Mouse (Mus musculus) spleen, postnatal 36 days (tissue): ENCODE results near the gene Cept1.
A peak's percentile ranks its signal among the peaks of the same experiment; 100 is the strongest.

Source experiments
- DNase-seq, 2 experiments: peaks; one replicate each; pipeline ENCODE4 v3.0.0; 2022; ENCODE audit warnings: low spot score in 2 of 2, mixed read lengths in 1 of 2

Cept1 gene

GRCm38 (mm10) chr3:106494417-106494950, 53.1 kb downstream of the Cept1 start:
- peak in 1 of 2 experiments; percentile 27 for DNase-seq

DNA sequence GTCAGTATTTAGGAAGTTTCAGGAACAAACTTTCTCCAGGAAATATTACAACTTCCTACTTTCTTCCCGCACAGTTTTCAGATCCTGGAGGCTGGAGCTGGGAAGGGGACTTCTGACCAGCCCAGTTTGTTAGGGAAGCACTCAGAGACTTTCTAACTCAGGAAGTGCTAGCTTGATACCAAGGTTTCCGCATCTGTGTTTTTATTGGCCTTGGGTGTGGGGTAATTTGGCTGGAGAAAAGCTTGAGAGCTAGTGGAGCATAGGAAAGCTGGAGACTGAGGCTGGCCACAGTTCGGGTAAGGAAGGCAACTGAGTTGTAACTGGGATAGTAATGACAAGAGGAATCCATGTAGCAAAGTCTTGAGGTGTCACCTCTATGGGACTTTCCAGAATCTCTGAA, 53.7 kb downstream of the Cept1 start:
- no peak for DNase-seq

- DNase-seq, result no peak
Measured at GRCm38 (mm10) chr3:106493202-106493601, 54.4 kb downstream of the Cept1 start.

DNA sequence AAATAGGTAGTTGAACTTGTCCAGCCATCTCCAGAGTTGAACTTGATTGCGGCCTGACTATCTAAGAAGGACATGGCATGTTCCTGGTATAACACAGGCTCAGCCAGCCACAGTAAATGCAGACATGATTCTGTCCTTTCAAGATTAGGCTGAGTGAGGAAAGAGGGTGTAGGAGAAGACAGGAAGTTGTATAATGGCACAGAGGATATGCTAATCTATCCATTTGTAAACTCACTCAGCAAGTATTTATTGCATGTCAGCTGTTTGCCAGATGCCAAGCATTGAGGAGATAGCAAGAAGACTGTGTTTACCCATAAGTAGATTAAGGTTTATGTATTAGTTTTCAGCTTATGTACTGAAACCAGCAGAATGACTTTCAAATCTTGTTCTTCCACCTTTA, 54.9 kb downstream of the Cept1 start:
- no peak for DNase-seq

DNA sequence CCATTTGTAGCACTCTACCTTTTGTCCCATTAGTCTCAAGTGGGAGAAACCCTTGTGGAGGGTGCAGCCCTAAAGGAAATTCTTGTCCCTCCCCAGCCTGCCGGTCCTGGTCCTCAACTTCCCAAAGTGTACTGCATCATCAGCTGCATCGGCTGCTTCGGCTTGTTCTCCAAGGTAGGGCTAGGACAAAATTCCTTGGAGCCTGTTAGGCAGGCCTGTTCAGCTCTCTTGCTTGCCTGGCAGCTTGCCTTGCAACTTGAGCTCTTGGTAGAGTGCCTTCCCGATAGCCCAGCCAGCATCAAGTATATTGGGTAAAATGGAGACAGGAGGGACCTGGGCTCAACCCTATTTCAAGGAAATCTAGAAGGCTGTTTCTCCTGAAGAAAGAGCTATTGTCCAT, 57.4 kb downstream of the Cept1 start:
- no peak for DNase-seq

- DNase-seq, result no peak
Measured at GRCm38 (mm10) chr3:106487551-106487950, 60.1 kb downstream of the Cept1 start.

DNA sequence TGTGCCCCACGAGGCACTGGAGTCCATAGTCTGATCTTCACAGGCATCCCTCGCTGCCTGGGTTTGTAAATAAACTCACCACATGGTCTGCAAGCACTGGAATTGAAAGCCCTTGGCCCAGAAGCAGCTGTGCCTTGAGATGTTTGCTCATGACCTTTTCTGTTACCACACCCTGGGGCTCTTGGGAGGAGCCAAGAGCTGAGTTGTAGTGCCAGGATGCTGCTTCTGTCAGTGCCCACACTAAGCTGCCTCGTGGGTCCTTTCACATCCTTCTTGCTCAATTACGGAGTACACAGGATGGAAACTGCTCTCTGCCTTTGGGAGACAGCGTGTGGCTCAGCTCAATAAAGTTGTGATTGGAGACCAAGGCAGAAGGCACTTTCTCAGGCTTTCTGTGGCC, 61.8 kb downstream of the Cept1 start:
- DNase-seq, result peak; percentile 64 to 68

DNA sequence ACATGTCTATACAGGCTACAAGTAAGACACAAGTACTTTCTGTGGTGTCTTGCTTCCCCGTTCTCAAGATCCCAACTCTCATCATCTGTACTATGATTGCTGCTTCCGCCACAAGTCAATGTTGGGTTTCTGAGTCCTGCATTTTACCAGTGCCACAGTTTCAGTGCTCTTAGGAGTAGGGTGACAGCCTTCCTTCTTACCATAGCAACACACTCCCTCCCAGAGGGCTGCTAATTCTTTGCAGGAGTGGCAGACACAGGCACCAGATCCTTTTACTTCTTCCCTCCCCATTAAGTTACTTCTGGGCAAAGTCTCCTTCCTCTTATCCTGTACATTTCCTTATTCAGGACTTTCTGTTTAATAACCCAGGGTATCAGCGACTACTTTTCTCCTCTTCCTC, 62.7 kb downstream of the Cept1 start:
- DNase-seq, result peak in 1 of 2 experiments; percentile 20

GRCm38 (mm10) chr3:106483796-106484405, 63.7 kb downstream of the Cept1 start:
- DNase-seq, result peak; percentile 73 to 79

DNA sequence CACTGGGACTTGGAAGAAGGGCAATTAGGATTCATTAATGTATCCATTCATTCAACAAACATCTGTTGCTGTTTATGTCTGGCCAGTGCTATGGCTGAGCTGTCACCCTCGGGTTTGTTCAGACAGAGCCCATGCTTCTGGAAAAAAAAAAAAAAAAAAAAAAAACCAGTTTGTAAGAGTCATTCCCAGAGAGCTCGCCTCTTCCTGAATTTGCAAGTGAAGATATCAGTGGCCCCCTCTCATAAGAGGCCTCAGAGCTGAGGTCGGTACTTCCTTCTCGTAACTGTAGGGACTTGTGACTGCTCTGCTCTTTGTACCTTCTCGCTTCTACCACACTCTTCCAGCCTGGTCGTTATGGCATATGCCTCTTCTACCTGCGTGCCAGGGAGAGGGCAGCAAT, 64.3 kb downstream of the Cept1 start:
- DNase-seq, result peak in 1 of 2 experiments; percentile 50

- peak; percentile 85 for DNase-seq
Measured at GRCm38 (mm10) chr3:106482281-106483081, 65.1 kb downstream of the Cept1 start, which contains the start of gene Dennd2d. TSS of gene Dennd2d (plus strand) at chr3:106482405.

GRCm38 (mm10) chr3:106476863-106477262, 70.7 kb downstream of the Cept1 start:
- no peak for DNase-seq

DNA sequence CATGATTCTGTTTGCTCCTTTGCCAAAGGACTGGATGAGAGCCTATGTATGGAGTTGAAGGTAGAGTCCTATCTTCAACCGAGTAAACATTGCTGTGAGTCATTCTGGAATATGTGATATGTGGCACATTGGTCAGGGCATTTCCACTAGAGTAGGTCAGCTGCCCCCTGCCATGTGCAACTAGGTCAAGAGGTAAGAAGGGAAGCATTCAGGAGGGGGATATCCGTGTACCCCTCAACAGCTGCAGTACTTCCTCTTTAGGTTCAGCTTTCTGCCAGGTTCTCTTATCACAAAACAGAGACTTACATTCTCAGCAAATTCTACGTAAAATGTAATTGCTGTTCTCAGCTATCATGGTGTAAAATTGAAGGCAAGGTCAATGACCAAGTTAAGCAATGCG, 73.4 kb downstream of the Cept1 start:
- peak in 1 of 2 experiments; percentile 42 for DNase-seq

DNA sequence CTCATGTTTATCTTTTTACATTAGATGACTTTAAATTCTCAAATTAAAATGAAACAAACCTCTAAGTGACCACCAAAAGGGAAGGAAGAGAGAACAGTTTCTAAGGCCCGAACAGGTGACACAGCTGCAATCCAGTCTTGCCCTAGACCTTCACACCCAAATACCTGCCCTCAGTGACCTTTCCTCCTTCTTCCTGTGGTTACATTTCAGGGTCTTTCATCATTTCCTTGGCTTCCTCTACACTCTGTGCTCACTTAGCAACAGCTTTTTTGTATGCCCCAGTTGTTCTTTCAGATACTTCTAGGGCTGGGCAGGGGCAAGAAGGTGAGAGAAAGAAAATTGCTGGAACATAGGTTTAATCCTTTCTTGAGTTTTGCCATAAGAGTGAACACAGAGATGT, 82.9 kb downstream of the Cept1 start:
- DNase-seq, result peak; percentile 40 to 56

DNA sequence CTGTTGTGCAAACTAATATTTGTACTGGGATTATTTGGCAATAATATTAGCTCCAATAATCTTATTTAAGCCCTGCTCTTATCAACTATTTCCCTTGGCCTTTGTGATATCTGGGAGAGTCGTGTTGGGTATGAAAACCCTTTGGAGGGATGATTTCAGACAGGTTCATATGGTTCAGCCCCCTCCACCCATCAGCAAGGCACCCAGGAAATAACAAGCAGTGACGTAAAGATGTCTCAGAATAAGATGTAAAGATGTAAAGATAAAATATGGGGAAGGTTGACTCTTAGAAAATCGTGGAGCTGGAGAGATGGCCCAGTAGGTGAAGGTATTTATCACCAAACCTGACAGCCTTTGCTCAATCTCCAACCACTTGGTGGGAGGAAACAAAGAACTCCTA, 85.1 kb downstream of the Cept1 start:
- DNase-seq, result no peak

DNA sequence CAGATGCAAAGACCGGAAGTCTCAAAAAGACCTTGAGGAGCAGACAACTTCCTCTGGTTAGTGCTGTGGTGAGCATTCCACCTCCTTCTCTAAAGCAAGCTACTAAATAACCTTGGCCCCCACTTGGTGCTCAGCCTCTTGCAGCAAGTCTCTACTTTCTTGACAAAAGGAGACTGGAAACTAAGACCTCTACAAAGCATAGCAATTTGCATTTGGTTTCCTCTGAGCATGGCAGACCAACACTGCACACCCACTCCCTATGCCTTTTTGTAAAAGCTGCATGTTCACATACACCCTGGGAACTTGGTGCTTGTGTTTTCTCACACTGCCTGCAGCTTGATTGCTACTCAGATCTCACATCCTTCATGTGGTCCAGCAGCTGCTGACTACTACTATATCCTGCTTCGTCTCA, 85.5 kb downstream of the Cept1 start:
- DNase-seq, result peak; percentile 71 to 76

DNA sequence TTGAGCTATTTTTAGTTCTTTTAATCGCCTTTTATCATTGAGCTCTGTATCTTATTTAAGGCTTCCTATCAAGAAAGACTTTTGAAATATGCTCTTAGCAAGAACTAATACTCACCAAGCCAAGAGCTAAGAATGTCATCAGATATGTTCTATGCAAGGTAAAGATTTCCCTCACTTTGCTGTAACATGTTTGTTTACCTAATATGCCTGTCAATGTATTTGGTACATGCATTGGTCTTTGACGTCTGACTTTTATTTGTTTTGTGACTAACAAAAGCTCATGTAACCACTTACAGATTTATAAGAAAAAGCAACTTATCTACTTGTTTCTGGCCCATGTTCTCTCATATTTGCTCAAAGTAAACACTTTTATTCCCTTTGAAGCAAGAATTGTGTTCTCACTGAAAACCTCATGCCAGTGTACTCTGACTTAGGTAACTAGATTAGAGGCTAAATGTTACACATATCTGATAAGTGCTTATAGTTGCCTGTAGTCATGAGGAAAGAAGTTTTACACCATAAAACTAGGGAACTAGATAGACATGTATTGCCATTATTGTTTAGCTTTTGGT, 90.2 kb downstream of the Cept1 start:
- no peak for DNase-seq

DNA sequence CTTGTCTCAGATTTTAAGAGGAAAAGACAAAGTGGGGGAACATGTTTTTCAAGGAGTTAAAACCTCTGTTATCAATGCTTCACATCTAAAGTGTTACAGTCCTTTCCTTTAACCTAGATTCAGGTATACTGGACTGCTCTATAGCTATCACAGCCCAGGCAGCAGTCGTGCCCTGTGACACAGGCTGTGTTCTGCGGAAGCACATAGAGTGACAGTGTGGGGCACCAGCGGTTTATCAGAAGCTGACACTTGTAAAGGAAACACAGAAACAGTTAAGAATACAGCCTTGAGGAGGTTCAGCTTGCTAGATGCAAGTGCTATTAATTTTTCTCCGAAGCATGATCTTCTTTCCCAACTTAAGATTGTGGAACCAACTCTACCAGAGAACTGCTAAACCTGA, 95.0 kb downstream of the Cept1 start:
- peak; percentile 30 to 31 for DNase-seq
